Comparison of ENCODE assay signal across 8 mouse cellular contexts in the genomic region with DNA sequence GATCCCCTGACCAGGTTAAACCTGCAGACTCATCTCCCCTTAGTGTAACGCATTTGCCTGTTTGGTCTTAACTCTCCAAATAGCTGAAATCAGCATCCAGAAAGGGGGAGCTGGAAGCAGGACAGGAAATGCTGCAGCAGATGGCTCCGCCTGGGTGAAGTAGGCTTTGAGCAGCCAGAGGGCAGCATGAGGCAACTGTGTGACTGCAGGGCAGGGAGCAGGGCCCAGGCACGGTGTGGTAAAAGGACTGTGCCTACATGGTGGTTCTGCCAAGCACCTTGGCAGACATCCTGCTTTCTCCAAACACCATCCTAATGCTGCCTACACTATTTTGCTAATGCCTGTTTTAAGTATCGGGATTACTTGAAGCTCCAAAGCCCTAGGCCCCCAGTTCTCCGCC.
DNase-seq lines count a peak whose midpoint lies in the region; ATAC-seq and TF ChIP-seq lines count a peak whose summit lies in the region.

No protein-coding gene starts in this region.

- H3K27me3 ChIP-seq in forebrain, embryonic 12.5 days: no peaks in the 10 kb centered on the region
- no peaks in the 10 kb centered on the region for H3K27me3 ChIP-seq in forebrain, embryonic 10.5 days (ENCODE audit: poor library complexity, severe bottlenecking)
- no peaks in the 10 kb centered on the region for H3K27me3 ChIP-seq in hindbrain, embryonic 16.5 days (replicated peaks; ENCODE audit: control insufficient read depth, insufficient read depth, low read length)
- no peaks in the 10 kb centered on the region for H3K27me3 ChIP-seq in midbrain, postnatal 0 days (ENCODE audit: insufficient read depth, low read length)

- no peaks in the 10 kb centered on the region for H3K36me3 ChIP-seq in forebrain, embryonic 12.5 days (replicated peaks)
- H3K36me3 ChIP-seq in forebrain, embryonic 10.5 days (replicated peaks): no peaks in the 10 kb centered on the region
- no peaks in the 10 kb centered on the region for H3K36me3 ChIP-seq in hindbrain, embryonic 16.5 days (ENCODE audit: control insufficient read depth, insufficient read depth, low read length)
- H3K36me3 ChIP-seq in midbrain, postnatal 0 days (ENCODE audit: insufficient read depth, low read length): no peaks in the 10 kb centered on the region

- peaks cover 21% of the 10 kb centered on the region for H3K4me1 ChIP-seq in forebrain, embryonic 12.5 days
- H3K4me1 ChIP-seq in forebrain, embryonic 10.5 days: 0 out of 2 replicates have a peak, but pooled peaks cover 5% of the 10 kb centered on the region
- peaks cover 11% of the 10 kb centered on the region for H3K4me1 ChIP-seq in hindbrain, embryonic 16.5 days (ENCODE audit: control insufficient read depth, insufficient read depth, low read depth, low read length)
- H3K4me1 ChIP-seq in midbrain, postnatal 0 days (ENCODE audit: insufficient read depth, low read length): no peaks in the 10 kb centered on the region; the same call in 1 of the 2 replicates

- 0 out of 2 replicates have a peak, but pooled peaks have one; percentile 51 for ATAC-seq in forebrain, embryonic 12.5 days (ENCODE audit: low FRiP score)
- peak; percentile 95 for ATAC-seq in hindbrain, embryonic 16.5 days
- ATAC-seq in midbrain, postnatal 0 days (ENCODE audit: low FRiP score): peak; percentile 86

- no peak overlapping the region for H3K27ac ChIP-seq in forebrain, embryonic 12.5 days
- H3K27ac ChIP-seq in forebrain, embryonic 10.5 days: no peak overlapping the region
- H3K27ac ChIP-seq in hindbrain, embryonic 16.5 days (ENCODE audit: low read depth, low read length): peak overlapping the region; percentile 73
- peak overlapping the region; percentile 8; the same call in 1 of the 2 replicates for H3K27ac ChIP-seq in midbrain, postnatal 0 days (ENCODE audit: low read depth, low read length)

- 53% methylated on average over 5 of the region's 5 CpGs for WGBS in forebrain, embryonic 12.5 days
- 50% methylated on average over 5 of the region's 5 CpGs for WGBS in forebrain, embryonic 10.5 days
- 40% methylated on average over 5 of the region's 5 CpGs for WGBS in hindbrain, embryonic 16.5 days
- WGBS in midbrain, postnatal 0 days: 39% methylated on average over 5 of the region's 5 CpGs

- no peaks in the 10 kb centered on the region for H3K9me3 ChIP-seq in forebrain, embryonic 12.5 days
- no peaks in the 10 kb centered on the region for H3K9me3 ChIP-seq in forebrain, embryonic 10.5 days
- no peaks in the 10 kb centered on the region for H3K9me3 ChIP-seq in hindbrain, embryonic 16.5 days (ENCODE audit: control insufficient read depth, low read length)
- no peaks in the 10 kb centered on the region for H3K9me3 ChIP-seq in midbrain, postnatal 0 days (ENCODE audit: low read length)

- no peak overlapping the region for H3K4me2 ChIP-seq in forebrain, embryonic 12.5 days
- H3K4me2 ChIP-seq in hindbrain, embryonic 16.5 days (ENCODE audit: low read length): no peak overlapping the region
- no peak overlapping the region for H3K4me2 ChIP-seq in midbrain, postnatal 0 days (ENCODE audit: low read depth, low read length, poor library complexity, severe bottlenecking)

- no peak overlapping the region for H3K9ac ChIP-seq in forebrain, embryonic 12.5 days
- no peak overlapping the region; the same call in 1 of the 2 replicates for H3K9ac ChIP-seq in hindbrain, embryonic 16.5 days (ENCODE audit: low read depth, low read length)
- no peak overlapping the region for H3K9ac ChIP-seq in midbrain, postnatal 0 days (replicated peaks; ENCODE audit: low read length, poor library complexity, severe bottlenecking)

- peak; percentile 79 for TF ChIP-seq CTCF in midbrain, postnatal 0 days (IDR thresholded peaks at IDR 0.05)

- no peak overlapping the region for H3K4me3 ChIP-seq in forebrain, embryonic 12.5 days (replicated peaks)
- H3K4me3 ChIP-seq in forebrain, embryonic 10.5 days: no peak overlapping the region
- H3K4me3 ChIP-seq in hindbrain, embryonic 16.5 days (ENCODE audit: low read length): no peak overlapping the region
- no peak overlapping the region for H3K4me3 ChIP-seq in midbrain, postnatal 0 days (ENCODE audit: low read depth, low read length)

- DNase-seq in forebrain, embryonic 10.5 days (ENCODE audit: extremely low spot score, low spot score): no peak
- peak; percentile 94 for DNase-seq in cerebellum, adult 8-10 months
- peak; percentile 67 to 71 for DNase-seq in frontal cortex, postnatal 14 days (ENCODE audit: low spot score in 2 of 2)
- DNase-seq in left cerebral cortex, adult 18-20 months (ENCODE audit: low spot score in 2 of 2): peak; percentile 73 to 78
- DNase-seq in midbrain, postnatal 0 days (ENCODE audit: low spot score): peak; percentile 92
- DNase-seq in urinary bladder, postnatal 14 days (ENCODE audit: low spot score): peak; percentile 69

Comparison
In these comparisons a context has a peak if more than half of its experiments do, and no peak if none do; other contexts are left out.
1. H3K27ac ChIP-seq: peak in hindbrain, embryonic 16.5 days (single experiment) and midbrain, postnatal 0 days (single experiment); none in forebrain, embryonic 12.5 days (single experiment) and forebrain, embryonic 10.5 days (single experiment).
2. Peak in every context shown above with its lines, with median percentiles within 50 percentile points of each other: ATAC-seq.